Comparison of ENCODE assay signal across 8 mouse cellular contexts in genomic region chr7:34746165-34746564, GRCm38 (mm10).
DNase-seq lines count a peak whose midpoint lies in the region; ATAC-seq lines count a peak whose summit lies in the region.

No protein-coding gene starts in this region.

- H3K4me1 ChIP-seq in heart, embryonic 15.5 days (replicated peaks) = no peaks in the 10 kb centered on the region; the same call in 1 of the 2 replicates

- H3K36me3 ChIP-seq in heart, embryonic 15.5 days = no peaks in the 10 kb centered on the region

- no peaks in the 10 kb centered on the region for H3K9me3 ChIP-seq in heart, embryonic 15.5 days (replicated peaks)

- peak; percentile 59 for ATAC-seq in heart, embryonic 15.5 days (replicated peaks; ENCODE audit: insufficient number of reproducible peaks, insufficient read depth, low FRiP score, low read depth)

- H3K4me3 ChIP-seq in heart, embryonic 15.5 days = no peak overlapping the region

- H3K27me3 ChIP-seq in heart, embryonic 15.5 days = no peaks in the 10 kb centered on the region; the same call in 1 of the 2 replicates

- WGBS in heart, embryonic 15.5 days = 35% methylated on average over 9 of the region's 9 CpGs

- peak; percentile 25 for DNase-seq in ovary, postnatal 36 days (ENCODE audit: low spot score)
- no peak for DNase-seq in ovary, postnatal 14 days (ENCODE audit: low spot score)
- DNase-seq in kidney, postnatal 14 days = peak; percentile 87
- DNase-seq in skeletal muscle tissue, adult 2 months (ENCODE audit: low read depth, low spot score) = peak; percentile 23
- no peak for DNase-seq in left cerebral cortex, adult 9 months (ENCODE audit: low spot score in 2 of 2)
- DNase-seq in natural killer cell, adult 2 months (ENCODE audit: low spot score in 2 of 2) = no peak
- DNase-seq in layer of hippocampus, postnatal 25 days (ENCODE audit: extremely low spot score in 1 of 2, low spot score in 1 of 2) = no peak

- 0 out of 2 replicates have a peak overlapping the region, but pooled peaks have one; percentile 0 for H3K4me2 ChIP-seq in heart, embryonic 15.5 days

- no peak overlapping the region for H3K9ac ChIP-seq in heart, embryonic 15.5 days

- no peak overlapping the region for H3K27ac ChIP-seq in heart, embryonic 15.5 days

Comparison
In these comparisons a context has a peak if more than half of its experiments do, and no peak if none do; other contexts are left out.
1. DNase-seq: peak in ovary, postnatal 36 days (single experiment), kidney, postnatal 14 days (single experiment) and skeletal muscle tissue, adult 2 months (single experiment); none in ovary, postnatal 14 days (single experiment), left cerebral cortex, adult 9 months (0 of 2), natural killer cell, adult 2 months (0 of 2) and layer of hippocampus, postnatal 25 days (0 of 2).